Mouse (Mus musculus): ENCODE results near the gene Pptc7.
A peak's percentile ranks its signal among the peaks of the same experiment; 100 is the strongest.

Gene Pptc7

GRCm38 (mm10) chr5:122267899-122268298 lies 16.3 kb upstream of the Pptc7 start:
- DNase-seq: peak; percentile 81

DNA sequence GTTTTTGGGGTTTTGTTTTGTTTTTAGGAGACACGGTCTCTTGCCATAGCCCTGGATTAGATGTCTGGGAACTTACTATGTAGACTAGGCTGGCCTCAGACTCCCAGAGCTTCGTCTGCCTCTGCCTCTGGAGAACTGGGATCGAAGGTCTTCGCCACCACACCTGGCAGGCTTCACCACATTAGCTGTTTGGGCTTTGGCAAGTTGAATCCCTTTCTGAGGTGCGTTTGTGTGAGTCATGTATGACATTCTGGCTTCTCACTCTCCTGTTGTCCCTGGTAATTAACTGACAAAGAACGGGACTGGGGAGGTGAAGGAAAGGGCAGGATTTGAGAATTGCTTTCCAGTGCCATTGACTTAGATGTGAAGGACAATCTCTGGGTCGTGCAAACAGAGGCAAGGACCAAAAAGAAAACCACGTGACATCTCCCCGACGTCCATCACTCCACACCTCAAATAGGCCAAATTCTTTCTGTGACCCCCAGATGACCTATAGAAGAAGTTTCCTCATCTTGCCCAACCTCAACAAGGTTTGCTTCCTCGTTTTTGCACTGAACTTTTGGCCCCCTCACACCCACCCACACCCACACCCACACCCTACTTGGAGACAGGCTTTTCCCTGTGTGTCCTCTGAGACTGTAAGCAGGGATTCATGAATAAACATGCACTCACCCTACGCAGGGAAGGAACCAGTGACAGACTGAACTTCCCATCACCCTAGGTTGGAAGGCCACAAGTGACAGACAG lies 15.1 kb upstream of the Pptc7 start:
- DNase-seq: no peak

DNA sequence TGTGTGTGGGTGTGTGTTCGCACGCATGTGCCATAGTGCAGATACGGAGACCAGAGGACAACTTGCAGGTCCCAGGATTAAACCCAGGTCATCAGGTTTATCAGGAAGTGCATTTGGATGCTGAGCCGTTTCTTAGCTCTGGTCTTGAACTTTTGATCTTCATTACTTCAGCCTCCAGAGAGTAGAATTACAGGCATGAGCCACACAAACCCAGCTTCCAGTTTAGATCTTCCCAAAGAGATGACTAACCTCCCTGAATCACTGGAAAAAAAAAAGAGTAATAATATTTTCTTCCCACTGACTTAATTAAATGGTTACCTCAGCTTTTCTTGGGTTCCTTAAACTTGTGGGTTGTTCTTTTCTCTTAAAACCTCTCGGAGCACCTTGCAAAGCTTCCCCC lies 11.3 kb upstream of the Pptc7 start:
- DNase-seq: no peak

- DNase-seq: no peak
Measured at GRCm38 (mm10) chr5:122274785-122275184, 9.4 kb upstream of the Pptc7 start.

- peak; percentile 58 for DNase-seq
Measured at GRCm38 (mm10) chr5:122278946-122279345, 5.2 kb upstream of the Pptc7 start.

- no peak for DNase-seq
Measured at GRCm38 (mm10) chr5:122279799-122280421, 4.3 kb upstream of the Pptc7 start.

DNA sequence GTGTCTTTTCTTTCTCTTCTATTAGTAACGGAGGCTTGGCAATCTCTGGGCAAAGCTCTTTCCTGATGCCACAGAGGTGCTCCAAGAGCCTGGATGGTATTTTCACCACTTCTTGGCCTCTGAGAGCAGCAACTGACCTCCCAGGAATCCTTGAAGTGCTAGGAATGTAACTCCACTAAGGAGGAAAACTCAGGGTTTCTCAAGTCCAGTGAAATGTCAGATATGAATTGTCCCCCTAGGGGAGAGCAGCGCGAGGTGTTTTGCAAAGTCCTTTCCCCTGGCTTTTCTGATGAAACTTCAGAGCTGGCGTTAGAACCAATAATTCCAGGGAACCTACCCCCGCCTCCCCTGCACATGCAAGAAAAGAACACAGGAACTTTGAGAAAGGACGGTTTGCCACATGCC lies 3.7 kb upstream of the Pptc7 start:
- DNase-seq: no peak

GRCm38 (mm10) chr5:122280827-122281462 lies 3.2 kb upstream of the Pptc7 start:
- no peak for DNase-seq

DNA sequence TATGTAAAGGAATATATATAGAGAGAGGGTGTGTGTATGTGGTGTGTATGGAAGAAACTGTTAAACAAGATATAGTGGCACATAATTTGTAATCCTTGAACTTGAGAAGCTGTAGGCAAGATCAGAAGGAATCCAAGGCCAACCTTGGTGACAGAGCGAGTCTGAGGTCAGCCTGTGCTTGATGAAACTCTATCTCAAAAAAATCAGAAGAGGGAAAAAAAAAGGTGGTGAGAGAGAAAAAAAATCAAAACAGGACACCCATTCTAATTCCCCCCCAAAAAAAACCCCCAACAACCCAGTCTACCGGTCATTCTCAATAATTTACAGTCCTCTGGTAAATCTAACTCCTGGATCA lies 360 bp upstream of the Pptc7 start:
- no peak for DNase-seq

- peak; percentile 64 for DNase-seq
Measured at GRCm38 (mm10) chr5:122285029-122285766, 1.0 kb downstream of the Pptc7 start.

- no peak for DNase-seq
Measured at GRCm38 (mm10) chr5:122285767-122286150, 1.6 kb downstream of the Pptc7 start.

- DNase-seq: no peak
Measured at GRCm38 (mm10) chr5:122286191-122286590, 2.0 kb downstream of the Pptc7 start.

DNA sequence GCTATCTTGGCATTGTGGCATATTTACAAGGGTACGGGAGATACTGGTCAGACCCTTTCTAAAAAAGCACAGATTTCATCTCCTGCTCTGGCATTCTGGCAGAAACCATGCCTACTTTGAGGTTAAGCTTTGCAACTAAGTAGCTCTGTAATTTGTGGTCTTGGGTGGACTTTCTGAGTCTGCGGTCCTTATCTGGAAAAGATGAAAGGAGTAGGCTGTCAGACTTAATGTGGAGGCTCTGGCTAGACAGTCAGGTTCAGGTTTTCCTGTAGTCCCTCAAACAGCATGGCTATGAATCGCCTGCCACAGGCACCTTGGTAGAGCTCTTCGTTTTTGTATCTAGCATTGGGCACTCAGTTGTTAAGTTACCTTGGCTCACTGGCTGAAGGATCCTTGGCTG lies 2.9 kb downstream of the Pptc7 start:
- no peak for DNase-seq

GRCm38 (mm10) chr5:122288147-122288811 lies 4.1 kb downstream of the Pptc7 start:
- no peak for DNase-seq

GRCm38 (mm10) chr5:122291149-122291548 lies 7.0 kb downstream of the Pptc7 start:
- DNase-seq: no peak

- no peak for DNase-seq
Measured at GRCm38 (mm10) chr5:122291553-122292339, 7.6 kb downstream of the Pptc7 start.

GRCm38 (mm10) chr5:122293131-122293530 lies 9.0 kb downstream of the Pptc7 start:
- no peak for DNase-seq

DNA sequence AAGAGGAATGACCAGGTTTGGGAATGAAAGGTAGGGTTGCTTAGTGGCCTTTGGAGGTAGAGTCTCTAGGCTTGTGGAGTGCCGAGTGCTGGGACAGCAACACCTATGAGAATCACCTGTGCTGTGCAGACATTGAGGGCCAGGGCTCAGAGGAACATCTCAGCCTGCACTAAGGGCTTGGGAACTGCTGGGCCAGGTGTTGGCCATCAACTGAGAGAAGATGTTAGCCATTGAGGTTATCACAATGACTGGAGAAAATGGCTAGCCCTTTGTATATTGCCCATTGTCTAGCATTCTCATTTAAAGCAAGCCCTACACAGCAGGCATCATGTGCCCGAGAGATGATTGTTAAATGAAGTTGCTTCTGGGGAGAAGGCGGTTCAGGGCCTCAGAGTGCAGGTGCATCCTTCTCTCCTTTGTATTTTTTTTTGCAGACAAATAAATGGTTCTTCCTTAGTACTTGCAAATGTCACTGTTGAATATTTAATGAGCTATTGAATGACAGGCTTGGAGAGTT lies 10.1 kb downstream of the Pptc7 start:
- DNase-seq: no peak

- DNase-seq: no peak
Measured at GRCm38 (mm10) chr5:122295113-122295935, 11.2 kb downstream of the Pptc7 start.

DNA sequence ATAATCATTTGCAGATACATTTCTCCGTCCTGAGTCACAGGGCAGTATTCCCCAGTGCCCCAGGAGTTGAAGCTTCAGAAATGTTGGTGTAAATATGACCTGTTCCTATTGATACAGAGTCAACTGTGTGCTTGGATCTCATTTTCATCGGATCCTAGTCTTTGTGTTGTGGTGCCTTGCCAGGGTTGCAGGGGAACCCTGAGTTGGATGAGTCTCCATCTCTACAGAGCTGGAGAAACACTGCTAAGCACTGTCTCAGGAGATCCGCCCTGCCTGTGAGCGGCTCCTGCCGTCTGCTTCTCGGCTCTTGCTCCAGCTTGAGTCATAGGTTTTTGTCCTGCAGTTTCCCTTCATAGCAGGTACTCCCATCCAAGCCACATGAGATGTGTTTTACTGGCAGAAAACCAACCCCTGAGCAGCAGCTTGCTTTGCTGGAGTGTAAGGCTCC lies 15.9 kb downstream of the Pptc7 start:
- no peak for DNase-seq

All from cerebellum, adult 8-10 months (tissue).